Mouse (Mus musculus) ZHBTc4 (cell line): ENCODE data around the gene Pdzd7.

Experiments used
- DNase-seq: peaks from one replicate; pipeline ENCODE4 v3.0.0-alpha.2; 2011; ENCODE audit warnings: low read depth, low spot score

Pdzd7 gene

DNA sequence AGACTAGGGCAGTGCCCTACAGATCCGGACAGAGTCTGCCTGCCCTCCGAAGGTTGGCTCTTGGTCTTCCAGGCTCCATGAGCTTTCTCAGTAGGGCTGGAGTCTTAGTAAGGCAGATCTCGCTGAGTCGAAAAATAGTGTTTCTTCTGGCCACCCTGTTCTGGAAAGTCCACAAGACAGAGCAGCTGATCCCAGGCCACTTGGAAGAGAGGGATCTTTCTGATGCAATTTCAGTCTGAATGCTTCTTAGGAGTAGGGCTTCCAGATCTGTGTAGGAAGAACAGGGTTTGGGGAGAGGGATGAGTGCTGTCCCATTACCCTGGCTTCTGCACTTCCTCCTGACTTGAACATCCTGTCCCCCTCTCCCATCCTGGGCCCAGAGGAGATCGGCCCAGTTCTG is at the start of gene Pdzd7:
Gene Pdzd7, minus strand, starts transcription at position 67 of the 400 bp plus-strand sequence.
- no peak for DNase-seq

DNA sequence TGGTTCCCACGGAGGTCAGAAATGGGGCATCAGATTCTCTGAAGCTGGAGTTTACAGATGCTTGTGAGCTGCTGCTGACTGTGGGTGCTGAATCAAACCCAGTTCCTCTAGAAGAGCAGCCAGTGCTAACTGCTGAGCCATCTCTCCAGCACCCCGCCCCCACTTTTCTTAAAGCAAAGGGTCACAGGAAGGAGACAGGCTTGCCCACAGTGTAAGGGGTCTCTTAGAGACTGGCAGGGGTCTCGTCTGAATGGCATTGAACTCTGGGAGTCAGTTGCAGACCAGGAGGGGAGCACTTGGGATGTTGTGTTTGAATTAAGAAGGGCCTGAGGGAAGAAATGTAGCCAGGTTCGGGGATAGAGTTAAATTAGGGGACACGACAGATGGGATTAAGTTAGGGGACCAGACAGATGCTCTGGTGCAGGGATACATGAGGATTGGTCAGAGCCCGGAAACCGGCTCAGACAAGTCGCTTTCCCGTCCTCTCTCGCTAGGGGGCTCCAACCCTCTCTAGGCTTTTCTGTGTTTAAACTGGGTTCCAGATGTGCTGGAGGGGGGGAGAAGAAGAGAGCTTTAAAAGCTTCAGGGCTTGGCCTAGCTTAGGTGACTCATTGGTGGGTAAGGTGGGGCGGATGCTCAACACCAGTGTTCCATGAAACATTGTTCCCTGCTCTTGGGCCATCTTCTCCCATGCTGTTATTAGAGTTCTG is 36.5 kb upstream of the Pdzd7 start:
- peak; percentile 86 for DNase-seq

DNA sequence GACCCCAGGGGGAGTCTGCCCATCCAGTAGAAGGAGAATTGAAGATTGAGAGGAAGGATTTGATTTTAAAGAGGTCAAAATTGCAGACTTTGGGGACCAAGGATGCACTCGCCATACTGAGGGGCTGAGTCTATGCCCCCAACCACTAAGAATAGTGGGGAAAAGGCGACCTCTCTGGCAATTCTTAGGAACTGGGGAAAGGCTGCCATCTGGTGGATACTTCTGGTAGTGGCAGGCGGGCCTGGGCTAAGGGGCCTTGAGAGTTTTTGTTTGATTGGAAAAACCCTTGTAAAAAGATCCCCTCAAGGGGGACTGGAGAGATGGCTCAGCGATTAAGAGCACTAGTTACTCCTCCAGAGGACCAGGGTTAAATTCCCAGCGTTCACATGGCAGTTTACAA is 35.8 kb upstream of the Pdzd7 start:
- peak; percentile 86 for DNase-seq

DNA sequence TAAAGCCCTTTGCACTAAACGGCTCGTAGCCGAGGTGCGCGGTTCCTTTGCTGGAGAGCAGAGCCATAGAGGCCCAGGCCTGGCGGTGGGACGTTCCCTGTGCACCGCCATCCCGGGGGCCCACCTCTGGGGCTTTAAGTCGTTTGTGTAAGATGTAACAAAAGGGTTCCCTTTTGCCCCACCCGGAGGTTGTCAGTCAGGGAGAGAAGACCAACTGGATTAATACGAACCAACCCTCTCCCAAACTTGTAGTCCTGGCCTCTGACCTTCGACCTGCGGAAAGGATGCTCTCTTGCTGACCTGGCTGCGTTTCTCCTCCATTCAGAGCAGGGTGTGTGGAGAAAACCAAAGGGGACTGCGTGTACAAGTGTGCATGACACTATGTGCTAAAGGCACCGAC is 35.2 kb upstream of the Pdzd7 start:
- DNase-seq: peak; percentile 34

DNA sequence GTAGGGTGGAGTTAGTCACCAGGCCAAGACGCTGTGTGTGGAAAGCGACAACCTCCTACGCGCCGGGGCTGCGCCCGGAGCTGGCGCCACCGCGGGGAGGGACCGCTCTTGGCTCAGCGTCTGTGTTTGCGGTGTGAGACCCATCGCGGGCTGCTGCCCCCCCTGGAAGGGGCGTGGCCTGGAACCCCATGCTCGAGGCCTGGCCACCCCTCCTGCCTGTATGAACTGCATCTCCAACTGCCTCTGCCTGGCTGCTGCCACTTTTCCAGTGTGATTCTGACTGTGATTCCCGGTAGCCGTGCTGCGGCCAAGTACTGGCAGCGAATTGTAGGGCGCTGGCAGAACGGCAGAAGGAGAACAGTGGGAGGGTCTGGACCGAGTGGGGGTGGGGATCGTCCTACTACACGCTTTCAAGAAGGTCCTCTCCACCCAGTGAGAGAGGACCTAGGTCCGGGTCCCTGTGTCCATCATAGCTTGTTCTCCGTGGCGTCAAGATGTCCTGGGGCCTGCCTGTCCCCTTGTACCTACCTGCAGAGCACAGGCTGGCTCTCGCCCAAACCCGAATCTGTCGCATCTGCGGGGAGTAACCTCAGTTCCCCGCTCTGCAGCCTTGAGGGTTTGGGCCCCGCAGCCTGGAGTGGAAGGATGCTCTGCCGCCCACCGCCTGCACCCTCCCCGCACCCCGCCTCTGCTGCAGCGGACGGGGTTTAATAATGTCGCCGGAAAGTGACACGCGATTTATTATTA is 34.4 kb upstream of the Pdzd7 start:
- peak; percentile 67 for DNase-seq

DNA sequence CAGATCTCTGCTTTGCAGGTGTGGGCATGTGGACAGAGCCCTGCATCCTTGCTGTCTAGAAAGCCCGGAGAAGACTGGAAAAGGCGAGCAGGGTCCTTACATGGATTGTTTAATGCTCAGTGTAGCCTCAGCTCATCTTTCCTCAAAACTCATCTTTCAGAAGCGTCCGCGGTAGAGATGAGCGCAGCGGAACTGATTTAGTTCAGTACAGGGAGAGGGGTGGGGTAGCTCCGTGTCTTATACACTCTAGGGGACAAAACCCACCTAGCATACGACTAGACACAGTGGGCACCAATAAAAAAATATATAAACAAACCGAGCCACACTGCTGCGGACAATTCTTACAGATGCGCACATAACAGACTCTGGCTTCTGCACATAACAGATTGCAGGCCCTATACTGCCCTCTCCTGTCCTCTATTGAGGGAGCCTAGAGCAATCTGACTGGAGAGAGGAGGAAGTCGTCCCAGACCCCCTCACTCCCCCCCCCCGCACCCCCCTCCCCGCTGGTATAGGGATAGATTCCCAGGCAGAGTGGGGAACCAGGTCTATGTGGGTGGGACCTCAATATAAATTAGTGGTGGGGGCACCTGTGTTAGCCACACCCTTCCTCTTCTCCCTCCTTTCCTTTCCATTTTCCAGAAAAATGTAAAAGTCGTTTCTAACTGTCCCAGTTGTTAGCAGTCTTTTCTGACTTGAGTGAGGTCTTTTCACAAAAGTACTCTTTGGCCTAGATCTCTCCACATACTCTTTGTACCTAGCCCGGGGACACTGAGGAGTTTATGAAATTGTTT is 33.7 kb upstream of the Pdzd7 start:
- peak; percentile 32 for DNase-seq

DNA sequence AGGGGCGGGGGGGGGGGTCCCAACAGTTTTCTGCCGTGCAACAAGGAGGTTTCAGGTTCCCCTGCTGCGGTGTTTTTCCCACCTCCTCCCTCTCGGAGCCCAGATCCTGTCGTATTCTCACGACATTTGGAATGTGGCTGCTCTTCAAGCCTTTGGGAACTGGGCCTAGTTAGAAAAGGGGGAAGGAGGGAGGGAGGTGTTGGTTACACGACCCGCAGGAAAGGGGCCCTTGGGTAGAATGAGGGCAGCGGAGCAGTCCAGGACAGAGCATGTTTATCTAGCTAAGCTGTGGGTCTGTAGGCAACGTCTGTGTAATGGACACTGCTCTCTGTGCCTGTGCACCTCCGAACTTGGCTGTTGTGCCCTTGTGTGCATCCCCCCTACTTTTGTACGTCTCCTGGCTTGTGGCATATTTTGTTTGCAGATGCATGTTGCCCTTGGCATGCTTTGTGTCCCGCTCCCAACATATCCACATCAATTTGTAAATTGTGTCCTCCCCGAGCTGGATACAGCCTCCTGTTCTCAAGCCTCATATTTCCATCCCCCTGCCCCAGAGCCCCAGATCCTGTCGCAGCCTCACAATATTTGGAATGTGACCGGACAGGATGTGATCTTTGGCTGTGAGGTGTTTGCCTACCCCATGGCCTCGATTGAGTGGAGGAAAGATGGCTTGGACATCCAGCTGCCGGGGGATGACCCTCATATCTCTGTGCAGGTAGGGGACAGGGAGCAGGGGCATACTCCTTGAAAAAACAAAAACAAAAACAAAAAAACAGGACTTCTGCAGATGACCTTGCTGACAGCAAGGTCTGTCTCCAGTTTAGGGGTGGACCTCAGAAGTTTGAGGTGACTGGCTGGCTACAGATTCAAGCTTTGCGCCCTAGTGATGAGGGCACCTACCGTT is 32.5 kb upstream of the Pdzd7 start:
- DNase-seq: no peak

DNA sequence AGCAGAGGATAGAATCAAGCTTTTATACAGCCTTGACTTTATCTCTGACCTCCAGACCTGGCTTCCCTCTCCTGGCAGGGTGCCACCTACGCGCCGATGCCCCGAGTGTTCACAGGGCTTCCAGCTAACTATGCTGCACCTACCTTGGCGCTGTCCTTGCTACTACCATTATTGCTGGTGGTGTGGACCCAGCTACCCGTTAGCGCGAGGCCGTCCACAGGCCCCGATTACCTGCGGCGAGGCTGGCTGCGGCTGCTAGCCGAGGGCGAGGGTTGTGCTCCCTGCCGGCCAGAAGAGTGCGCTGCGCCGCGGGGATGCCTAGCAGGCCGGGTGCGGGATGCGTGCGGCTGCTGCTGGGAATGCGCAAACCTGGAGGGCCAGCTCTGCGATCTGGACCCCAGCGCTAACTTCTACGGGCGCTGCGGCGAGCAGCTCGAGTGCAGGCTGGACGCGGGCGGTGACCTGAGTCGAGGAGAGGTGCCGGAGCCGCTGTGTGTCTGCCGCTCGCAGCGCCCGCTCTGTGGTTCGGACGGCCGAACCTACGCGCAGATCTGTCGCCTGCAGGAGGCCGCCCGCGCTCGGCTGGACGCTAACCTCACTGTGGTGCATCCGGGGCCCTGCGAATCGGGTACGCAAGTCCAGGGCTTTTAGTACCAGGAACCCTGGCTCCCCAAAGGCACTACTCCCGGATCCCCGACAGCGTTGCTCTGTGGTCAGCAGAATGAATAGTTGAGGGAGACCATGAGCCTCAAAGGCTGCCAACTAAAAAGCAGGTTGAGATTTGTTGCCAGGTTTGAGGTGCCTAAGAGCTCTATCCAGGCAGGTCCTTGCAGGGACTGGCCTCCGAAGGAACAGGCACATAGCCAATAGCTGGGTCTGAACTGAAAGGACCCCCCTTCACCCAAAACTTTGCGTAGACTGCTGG is 31.3 kb upstream of the Pdzd7 start:
- DNase-seq: peak; percentile 84

DNA sequence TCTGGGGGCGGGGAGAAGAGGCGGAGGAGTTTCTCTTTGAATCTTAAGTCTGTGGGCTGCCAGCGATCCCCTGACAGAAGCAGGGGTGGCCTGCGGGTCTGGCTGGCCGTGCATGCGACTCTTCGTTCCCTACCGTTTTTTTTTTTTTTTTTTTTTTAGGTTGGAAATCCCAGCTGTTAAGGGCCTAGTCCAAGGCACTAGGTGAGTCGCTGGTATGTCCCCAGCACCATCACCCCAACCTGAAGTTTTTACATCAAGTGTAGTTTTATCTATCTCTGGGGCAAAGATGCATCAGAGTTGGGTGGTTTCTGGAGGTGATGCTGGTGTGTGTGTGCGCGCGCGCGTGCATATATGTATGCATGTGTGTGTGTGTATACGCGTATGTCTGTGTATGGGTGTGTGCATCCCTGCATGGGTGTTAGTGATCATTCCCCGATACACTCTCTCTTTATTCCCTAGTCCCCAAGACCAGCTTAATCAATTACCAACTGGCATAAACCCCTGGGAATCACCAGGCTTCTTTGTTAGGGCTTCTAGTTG is 30.6 kb upstream of the Pdzd7 start:
- no peak for DNase-seq

DNA sequence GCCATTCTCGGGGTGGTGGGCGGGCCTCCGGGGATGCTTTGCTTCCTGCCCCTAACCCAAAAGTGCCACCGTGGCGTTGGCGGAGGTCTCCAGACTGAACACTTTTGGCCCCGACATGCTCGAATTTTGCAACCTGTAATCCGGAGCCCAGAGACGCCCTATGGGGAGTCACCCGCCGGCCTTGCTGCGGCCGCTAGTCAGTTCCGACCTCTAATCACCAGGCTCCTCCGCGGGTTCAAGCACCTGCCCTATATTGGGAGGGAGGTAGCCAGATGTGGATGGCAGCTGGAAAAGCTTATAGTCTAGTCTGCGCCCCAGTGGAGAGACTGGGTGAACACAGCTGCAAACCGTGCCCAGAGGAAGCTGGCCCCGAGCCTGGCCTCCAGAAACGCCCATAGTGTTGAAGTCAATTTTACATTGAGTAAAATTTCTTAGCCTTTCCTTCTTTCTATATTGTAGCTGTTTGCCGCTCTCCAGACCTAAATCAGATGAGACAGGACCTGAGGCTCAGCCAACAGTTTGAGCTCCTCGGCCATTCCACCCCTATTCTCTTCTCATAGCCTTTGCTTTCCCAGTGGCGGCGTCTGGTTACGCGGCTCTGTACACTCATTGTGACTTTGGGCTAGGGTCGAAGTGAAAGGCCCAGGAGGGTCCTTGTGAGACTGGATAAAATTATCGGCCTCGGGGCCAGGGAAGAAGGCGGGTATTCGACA is 30.0 kb upstream of the Pdzd7 start:
- peak; percentile 48 for DNase-seq

DNA sequence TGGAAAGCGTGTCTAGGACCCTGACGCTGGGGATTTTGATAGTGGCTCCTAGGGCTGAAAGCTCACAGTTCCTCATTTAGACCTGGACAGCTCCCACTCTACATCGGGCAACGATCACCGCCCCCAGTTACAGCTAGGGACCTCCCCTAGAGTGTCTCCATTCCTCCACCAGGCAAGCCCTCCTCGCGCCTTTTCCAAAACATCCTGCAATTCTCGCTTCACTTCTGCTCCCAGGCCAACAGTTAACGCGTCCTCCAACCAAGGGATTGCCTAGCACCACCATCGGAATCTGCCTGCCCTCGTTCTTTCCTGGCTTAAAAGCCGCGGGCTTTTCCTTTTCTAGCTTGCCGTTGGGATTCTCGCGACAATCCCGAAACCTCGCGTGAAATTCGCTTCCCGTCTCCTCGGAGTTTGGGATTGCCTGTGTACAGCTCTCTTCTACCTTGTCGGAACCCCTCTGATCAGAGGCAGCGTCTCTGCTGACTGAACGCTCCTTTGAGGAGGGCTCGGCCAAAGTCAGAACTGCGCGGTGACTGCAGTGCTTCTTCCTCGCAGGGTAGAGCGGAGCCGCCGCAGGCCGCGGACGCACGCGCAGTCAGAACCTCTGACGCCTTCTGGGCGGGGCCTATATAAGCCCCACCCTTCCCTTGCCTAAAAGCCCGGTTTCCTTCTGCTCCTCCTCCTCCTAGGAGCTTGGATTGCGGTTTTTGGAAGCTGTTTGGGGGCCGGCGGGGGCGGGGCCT is 29.2 kb upstream of the Pdzd7 start, which contains the start of gene Kazald1:
Gene Kazald1, plus strand, starts transcription at position 662 of the 743 bp plus-strand sequence.
- peak; percentile 93 for DNase-seq

DNA sequence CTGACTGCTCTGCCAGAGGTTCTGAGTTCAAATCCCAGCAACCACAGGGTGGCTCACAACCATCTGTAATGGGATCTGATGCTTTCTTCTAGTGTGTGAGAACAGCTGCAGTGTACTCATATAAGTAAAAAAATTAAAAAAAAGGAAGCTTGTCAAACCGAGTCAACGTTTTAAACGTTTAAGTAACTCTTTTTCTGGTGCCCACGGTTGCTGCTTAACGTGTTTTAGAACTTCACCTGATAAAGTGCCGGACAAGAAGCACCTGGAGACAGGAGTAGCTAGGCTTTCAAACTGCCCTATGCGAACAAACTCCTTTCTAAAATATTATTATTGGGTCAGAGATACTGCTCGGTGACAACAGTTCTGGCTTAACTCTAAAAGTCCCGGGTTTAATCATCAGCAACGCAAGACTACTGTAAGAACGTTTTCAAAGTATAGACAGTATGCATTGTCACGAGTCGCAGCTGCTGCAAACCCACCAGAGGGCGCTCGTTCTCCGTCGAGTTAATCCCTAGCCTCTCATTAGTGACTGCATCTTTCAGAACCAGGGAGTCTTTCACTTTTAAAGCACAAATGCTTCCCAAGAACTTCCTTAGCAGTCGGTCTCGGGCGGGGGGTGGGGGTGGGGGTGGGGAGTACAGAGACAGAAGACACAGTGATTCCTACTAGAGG is 28.5 kb upstream of the Pdzd7 start:
- peak; percentile 90 for DNase-seq

DNA sequence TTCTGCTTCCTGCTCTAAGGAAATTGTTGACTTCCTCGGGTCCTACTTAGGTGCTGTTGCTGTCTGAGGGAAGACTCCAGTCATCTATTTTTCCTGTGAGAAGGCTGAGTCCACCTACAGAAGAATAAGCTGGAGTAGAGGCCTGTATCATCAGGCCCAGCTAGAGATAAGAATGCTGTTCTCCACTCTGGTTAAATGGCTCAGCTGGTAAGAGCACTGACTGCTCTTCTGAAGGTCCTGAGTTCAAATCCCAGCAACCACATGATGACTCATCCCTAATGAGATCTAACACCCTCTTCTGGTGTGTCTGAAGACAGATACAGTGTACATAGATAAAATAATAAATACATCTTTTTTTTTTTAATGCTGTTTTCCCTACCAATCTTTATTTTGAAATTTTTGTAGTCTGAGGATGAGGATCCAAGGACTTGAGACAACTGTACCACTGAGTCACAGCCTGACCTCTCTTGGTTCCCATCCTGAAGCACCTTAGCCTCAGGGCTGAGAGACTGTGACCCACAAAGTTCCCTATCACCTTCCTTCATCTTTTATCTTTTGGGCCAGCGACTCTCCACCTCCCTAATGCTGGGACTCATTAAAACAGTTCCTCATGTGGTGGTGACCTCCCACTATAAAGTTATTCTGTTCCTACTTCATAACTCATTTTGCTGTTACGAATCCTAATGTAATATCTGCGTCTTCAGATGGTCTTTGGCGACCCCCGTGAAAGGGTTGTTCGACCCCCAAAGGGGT is 22.4 kb upstream of the Pdzd7 start:
- DNase-seq: no peak

DNA sequence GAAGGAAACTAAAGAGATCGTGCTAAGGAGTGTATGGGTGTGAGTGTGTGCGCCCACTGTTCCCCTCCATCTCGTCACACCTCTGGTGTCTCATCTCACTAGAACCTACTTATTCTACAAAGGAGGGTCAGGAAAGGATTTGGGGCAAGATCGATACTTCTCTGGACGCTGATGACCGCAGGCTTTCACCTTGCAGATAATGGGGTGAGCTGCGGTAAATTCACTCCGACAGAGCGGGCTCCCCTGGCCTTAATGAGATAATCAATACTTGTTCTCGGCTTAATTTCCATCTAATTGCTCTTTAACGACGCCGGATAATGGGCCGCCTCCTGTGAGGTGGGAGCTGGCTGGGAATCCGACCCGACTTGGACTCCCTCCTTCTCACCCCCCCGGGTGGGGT is 21.7 kb upstream of the Pdzd7 start:
- DNase-seq: no peak

DNA sequence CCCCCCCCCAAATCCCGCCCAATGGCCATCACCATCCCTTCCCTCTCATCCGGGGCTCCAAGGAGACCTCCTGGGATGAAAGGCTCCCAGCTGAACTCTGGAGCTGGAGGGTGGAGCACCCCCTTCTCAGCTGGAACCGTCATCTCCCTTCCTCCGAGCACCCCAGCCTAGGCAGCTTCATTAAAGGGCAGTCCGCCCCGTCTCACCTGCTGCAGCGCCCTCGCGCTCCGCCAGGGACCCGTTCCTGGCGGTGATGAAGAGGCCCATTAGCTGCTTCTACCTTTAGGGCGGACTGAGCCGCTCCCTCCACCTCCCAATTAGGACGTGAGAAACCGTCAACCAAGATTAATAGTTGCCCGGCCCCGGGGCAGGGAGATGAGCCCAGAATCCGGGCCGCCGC is 19.7 kb upstream of the Pdzd7 start:
- peak; percentile 67 for DNase-seq

DNA sequence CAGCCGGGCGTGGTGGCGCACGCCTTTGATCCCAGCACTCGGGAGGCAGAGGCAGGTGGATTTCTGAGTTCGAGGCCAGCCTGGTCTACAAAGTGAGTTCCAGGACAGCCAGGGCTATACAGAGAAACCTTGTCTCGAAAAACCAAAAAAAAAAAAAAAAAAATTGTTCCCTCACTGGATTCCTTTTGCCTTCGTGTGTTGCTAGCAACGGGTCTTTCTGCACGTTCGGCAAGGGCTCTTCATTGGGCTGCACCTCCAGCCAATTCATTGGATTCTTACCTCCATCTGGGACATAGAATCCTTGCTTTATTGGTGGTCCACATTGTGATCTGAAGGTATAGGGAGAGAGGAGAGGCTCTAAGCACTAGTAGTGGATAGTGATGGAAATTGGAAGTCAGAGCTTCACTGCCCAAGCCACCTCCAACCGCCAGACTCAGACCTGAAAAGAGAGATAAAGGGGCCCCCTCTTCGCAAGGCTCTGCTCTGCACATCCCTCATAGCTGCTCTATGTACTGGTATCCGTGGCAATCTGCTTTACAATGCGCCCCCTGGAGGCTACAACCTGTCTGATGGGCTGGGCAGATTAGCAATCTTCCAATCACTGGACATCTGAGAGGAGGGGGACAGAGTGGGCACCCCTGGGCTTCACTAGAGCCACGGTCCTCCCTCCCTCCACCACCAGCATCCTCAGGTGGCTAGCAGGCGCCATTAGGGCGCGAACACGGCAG is 18.2 kb upstream of the Pdzd7 start:
- peak; percentile 75 for DNase-seq

DNA sequence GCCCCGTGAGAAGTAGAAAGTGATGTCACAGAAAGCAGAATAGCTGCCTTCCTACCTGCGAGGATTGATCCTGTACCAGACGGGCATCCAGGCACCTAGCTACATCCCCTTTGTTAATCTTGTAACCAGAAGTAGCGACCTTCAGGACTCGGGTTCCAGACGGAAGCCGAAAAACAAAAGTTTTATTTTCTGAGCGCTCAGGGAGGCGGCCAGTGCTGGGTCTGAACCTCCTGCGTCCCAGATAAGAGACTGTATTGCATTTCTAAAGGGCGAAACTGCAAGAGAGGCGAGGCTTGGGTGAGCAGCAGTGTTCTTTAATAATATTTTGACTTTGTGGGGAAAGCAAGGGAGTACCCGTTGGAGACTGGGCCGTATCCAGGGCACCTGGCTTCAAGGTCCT is 13.3 kb upstream of the Pdzd7 start:
- no peak for DNase-seq
